Mouse (Mus musculus): ENCODE measurements around the gene Epha7.

Gene Epha7

GRCm38 (mm10) chr4:28812691-28813289 lies at the start of gene Epha7:
Epha7 (plus strand) TSS chr4:28813131.
- DNase-seq (ENCODE audit: low spot score in 2 of 2) = peak; percentile 87 to 96

DNA sequence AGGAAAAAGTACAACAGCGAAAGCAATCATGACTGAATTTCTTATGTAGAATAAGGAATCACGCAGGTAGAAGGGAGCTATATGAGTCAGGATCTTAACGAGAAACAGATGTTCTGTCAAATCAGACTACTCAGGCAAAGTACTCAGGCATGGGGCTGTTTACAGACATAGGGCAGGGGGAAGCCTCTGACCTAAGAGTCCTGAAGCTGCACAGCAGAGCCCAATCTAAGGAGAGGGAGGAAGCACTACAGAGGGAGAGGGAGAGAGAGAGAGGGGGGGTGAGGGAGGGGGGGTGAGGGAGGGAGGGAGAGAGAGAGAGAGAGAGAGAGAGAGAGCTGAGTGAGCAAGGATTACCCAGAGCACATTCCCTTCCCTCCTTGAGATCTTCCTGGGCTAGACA lies 29.0 kb upstream of the Epha7 start:
- no peak for DNase-seq (ENCODE audit: low spot score in 2 of 2)

GRCm38 (mm10) chr4:28808800-28809199 lies 4.1 kb upstream of the Epha7 start:
- DNase-seq (ENCODE audit: low spot score in 2 of 2) = no peak

GRCm38 (mm10) chr4:28809703-28810102 lies 3.2 kb upstream of the Epha7 start:
- DNase-seq (ENCODE audit: low spot score in 2 of 2) = no peak

GRCm38 (mm10) chr4:28813551-28814475 lies 882 bp downstream of the Epha7 start:
- peak; percentile 15 to 41 for DNase-seq (ENCODE audit: low spot score in 2 of 2)

DNA sequence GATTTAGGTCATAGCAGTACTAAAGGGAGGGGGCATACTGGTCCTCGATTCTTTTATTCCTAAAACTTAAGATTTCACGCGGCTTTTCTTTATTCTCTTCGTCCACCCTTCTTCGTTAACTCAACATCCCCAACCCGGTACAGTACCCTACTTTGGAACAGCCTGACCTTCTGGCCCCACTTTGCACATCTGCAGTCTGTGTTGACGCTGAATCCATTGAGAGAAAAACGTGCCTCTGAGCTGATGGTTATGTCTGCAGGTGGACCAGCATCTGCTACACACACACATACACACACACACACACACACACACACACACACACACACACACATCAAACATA lies 1.5 kb downstream of the Epha7 start:
- DNase-seq (ENCODE audit: low spot score in 2 of 2) = no peak

GRCm38 (mm10) chr4:28814816-28815620 lies 2.1 kb downstream of the Epha7 start:
- DNase-seq (ENCODE audit: low spot score in 2 of 2) = peak; percentile 14 to 51

DNA sequence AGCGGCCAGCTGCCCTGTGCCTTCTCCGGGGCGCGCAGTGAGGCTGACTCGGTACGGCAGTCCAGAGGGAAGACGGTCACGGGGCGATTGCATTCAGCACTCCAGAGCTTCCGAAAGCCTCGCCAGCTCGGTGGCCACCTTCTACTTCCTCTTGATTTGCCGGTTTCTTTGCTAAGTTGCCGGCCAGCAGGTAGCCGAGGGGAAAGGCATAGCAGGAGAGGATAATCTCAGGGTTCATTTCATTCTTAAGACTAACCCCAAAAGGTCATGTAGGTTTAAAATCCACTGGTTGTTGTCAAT lies 2.6 kb downstream of the Epha7 start:
- no peak for DNase-seq (ENCODE audit: low spot score in 2 of 2)

DNA sequence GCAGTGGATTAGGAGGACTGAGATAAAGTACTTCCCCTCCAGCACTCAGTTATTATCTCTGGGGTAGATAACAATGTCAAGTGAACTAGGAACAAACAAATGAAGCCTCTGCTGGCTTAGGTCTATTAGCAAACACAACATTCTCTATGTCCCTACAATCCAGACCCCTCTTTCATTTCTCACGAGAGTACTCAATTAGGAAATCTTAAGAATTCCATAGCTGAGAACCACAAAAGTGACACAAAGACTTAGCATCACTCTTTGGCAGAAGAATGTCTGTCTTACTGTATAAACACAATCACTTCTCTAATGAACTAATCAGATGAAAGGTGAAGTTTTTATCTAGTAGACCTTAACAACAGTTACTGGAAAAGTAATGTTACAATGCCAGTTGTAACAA lies 10.7 kb downstream of the Epha7 start:
- no peak for DNase-seq (ENCODE audit: low spot score in 2 of 2)

DNA sequence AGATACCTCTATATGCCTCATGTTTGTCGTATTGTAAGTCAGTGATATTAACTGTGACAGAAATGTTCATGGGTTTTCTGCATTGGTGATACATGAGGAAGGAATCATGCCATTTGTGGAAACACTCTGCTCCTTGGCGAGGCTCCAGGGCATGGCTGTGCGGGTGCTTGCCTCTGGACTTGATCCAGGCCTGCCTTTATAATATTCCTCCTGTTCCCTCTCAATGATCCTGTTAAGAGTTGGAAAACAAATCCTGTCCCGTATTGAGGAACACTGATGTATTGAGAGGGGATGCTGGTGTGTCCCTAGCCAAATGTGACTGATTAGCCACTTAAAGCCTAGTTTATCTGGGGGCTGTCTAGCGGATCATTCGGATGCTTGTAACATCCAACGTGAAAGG lies 11.7 kb downstream of the Epha7 start:
- DNase-seq (ENCODE audit: low spot score in 2 of 2) = no peak

DNA sequence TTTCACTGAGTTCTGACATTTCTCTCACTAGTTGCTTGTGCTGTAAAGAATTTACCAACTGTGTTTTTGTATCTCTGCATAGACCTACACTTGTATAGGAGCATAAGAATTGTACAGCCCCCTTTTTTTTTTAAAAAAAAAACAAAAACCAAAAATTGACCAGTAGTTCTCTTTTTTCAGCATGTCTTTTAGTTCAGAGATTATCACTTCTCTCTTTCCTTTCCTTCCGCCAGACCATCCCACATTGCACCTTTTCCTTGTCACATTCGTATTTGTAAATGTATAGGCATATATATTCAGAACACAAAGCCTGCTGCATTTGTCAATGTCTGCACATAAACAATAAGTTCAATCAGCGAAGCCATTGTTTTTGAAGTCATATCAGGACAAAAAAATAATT lies 24.7 kb downstream of the Epha7 start:
- DNase-seq (ENCODE audit: low spot score in 2 of 2) = no peak

GRCm38 (mm10) chr4:28846311-28846710 lies 33.4 kb downstream of the Epha7 start:
- DNase-seq (ENCODE audit: low spot score in 2 of 2) = no peak

DNA sequence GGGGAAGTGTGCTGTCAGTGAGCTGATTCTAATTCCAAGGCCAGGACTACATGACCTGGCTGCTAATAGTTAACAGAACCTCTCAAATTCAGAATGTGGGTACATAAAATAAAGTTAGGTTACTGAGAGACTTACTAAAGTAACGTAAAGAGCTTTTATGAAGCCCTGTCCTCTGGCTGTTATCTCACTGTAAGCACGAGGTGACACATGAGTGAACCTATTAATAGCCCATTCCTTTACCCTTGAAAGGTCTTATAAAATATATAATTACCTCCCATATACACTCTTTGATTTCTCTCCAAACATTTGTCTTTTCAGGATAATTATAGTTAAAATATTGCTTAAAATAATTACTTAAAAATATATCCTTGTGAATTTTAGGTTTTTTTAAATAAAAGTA lies 37.5 kb downstream of the Epha7 start:
- no peak for DNase-seq (ENCODE audit: low spot score in 2 of 2)

DNA sequence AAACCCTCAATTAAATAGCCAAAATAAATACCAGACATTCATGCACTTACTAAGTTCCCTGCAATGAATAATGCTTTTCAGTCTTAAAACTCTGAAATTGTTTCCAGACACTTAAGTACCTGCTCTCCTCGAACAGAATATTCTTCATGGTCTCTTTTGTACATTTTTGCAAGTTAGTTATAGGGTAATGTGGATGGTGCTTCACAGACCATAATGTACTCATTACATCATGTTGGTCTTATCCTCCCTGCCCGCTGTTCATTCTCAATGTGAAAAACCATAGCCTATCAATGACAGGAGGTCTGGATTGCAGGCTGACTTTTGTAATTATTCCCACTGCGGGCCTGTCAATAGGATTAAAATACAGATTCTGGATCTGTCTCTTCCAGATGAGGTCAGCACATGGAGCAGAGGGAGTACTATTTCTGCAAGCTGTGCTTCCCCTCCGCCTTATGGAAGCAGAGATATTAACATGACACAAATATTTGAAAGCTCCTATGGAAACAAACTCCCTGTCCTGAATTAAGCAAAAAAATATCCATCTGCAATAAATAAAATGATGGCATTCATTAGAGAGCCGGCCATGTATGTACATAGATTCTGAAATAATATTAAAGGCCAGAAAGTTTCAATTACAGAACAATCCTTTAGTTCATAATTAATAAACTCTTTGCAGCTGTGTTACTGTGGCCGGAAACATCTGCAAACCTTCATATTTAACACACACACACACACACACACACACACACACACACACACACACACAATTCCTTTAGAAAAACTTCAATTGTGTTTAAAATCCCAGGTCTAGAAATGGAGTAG lies 50.1 kb downstream of the Epha7 start:
- DNase-seq (ENCODE audit: low spot score in 2 of 2) = no peak

DNA sequence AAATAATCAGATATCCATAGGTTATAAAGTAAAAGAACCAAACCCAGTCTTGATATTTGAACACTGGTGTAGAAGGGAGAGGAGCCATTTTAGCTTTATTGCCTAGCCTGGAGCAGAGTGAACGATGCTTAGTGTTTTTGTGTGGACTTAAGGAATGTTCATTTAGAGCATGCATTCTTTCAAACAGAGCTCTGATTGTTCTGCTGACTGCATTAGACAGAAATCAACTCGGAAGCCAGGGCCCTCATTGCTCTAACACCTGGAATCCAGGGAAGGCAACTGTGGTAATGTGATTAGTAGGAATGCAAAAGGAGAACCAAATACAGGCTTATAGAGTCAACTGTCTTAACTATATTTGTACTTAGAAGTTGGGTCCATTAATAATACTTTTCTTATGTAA lies 53.5 kb downstream of the Epha7 start:
- no peak for DNase-seq (ENCODE audit: low spot score in 2 of 2)

DNA sequence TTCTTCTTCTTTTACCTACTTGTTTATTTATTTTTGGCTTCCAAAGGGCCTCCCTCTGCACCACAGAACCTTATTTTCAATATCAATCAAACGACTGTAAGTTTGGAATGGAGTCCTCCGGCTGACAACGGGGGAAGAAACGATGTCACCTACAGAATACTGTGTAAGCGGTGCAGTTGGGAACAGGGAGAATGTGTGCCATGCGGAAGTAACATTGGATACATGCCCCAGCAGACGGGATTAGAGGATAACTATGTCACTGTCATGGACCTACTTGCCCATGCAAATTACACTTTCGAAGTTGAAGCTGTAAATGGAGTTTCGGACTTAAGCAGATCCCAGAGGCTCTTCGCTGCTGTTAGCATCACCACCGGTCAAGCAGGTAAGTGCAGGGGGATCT lies 58.7 kb downstream of the Epha7 start:
- DNase-seq (ENCODE audit: low spot score in 2 of 2) = no peak

DNA sequence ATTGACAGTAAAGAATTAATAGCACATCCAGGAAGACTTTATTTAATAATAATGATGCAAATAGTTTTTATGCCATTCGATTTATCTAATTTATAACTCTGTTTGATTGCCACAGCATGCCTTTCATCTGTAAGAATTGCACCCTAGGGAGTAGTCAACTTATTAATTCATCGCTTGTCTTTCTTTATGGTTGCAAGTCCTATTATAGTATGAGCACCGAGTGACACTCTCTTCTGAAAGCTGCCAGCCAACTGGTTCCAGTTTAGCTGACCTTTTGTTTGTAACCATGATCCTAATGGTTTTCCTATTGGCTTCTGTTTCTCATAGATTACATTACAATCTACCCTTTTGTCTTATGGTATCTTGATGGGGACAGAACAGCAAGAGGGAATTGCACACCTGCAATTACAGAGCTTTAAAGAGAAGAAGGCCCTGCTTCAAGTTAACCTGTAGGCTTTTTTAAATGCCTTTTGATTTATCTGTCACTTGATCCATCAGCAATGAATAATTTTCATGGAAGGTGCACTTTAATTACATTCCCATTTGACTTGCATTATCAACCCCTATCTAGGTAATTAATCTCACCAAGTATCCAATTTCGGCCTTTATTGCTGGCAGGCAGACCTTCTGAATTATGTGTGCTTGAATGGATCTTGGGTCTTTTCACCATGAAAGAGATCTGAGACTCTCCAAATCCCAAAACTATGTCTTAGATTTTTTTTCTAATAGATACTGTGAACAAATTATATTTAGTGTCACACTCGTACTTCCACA lies 68.5 kb downstream of the Epha7 start:
- no peak for DNase-seq (ENCODE audit: low spot score in 2 of 2)

- DNase-seq (ENCODE audit: low spot score in 2 of 2) = no peak
Observed at GRCm38 (mm10) chr4:28889630-28890029, 76.7 kb downstream of the Epha7 start.

- DNase-seq (ENCODE audit: low spot score in 2 of 2) = no peak
Observed at GRCm38 (mm10) chr4:28890102-28890501, 77.2 kb downstream of the Epha7 start.

- DNase-seq (ENCODE audit: low spot score in 2 of 2) = no peak
Observed at GRCm38 (mm10) chr4:28895480-28895879, 82.5 kb downstream of the Epha7 start.

DNA sequence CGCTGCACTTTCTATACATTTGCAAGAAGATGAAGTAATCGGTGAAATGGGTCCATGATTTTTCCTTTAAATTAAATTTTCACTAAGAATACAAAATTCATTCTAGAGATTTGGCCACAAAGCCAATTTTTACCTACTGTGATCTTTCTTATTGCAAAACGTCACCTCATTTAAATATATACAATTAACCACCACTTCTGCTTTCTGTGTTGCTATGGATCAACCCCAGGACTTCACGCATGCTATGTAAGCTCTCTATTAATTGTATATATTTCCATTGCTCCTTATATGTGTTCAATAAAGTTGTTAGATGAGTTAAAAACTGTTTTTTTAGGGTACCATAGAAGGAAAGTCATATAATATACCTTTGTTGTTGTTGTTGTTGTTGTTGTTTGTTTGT lies 86.4 kb downstream of the Epha7 start:
- DNase-seq (ENCODE audit: low spot score in 2 of 2) = no peak

All from urinary bladder, adult 18-20 months (tissue).